Mouse (Mus musculus): ENCODE results near the gene Epb41. TPM values are rescaled to one million over a fixed set of nuclear protein-coding genes. Genes with fewer than 3 reads are reported as not detected.

Gene Epb41
- total RNA-seq, 2 experiments from 2014 or later = 755 to 895 TPM

- peak; percentile 60 for ATAC-seq (replicated peaks; ENCODE audit: low FRiP score, poor library complexity, severe bottlenecking)
Observed at GRCm38 (mm10) chr4:132076480-132077405, 1.6 kb upstream of the Epb41 start.

DNA sequence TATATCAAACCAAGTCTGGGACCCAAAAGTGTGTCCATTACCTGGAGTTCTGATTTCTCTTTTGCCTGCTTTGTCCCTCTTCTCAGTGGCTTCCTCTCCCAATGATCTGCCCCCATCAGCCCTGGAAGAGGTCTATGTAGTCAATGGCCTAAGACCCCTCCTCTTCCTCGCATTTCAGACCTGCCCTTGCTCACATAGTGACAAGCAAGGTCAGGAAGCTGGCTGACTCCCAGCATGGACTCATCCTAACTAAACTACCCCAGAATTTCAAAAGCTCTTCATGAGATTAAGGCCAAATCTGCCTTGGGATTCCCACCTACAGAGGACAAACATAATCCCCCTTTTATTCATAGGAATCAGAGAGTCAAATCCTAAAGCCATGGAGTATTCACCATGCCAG lies 675 bp upstream of the Epb41 start:
- ATAC-seq (replicated peaks; ENCODE audit: low FRiP score, poor library complexity, severe bottlenecking) = no peak

GRCm38 (mm10) chr4:132074077-132074932 lies 816 bp downstream of the Epb41 start, which contains the start of gene Gm10300:
Gene Gm10300 (plus strand): TSS chr4:132074697.
- ATAC-seq (replicated peaks; ENCODE audit: low FRiP score, poor library complexity, severe bottlenecking) = no peak

DNA sequence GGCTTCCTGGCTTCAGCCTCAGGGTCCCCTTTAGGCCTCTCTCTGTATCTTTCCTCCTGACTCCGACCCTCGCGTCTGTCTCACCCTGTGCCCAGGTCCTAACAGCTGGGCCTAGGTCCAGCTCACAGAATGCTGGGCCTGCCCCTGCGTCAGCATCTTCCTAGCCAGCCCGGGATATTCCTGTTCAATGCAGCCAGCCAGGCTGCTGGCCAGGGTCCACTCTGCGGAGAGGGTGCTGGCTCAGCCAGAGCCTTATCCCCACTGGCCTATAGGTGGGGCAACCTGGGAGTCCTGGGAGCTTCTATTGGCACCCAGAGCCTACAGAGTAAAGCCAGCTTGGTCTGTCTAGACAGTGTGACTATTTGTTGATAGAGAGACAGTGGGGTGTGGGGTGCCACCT lies 2.2 kb downstream of the Epb41 start:
- ATAC-seq (replicated peaks; ENCODE audit: low FRiP score, poor library complexity, severe bottlenecking) = no peak

DNA sequence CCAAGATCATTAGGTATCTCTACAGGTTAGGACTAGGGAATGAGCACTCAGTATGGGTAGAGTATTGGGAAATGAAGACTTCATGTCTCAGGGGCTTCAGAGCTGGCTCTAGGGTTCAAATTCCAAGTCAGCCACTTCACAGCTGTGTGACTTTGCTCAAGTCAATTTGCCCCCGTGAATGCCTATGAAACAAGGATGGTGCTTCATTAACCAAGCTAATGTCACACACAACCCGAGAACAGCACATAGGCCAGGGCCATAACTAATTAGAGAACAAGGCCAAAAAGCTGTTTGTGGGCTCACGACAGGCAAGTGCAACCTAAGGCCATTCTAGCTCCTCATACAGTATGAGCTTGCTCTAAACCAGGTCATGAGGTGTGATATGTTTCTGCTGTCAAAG lies 3.0 kb downstream of the Epb41 start:
- ATAC-seq (replicated peaks; ENCODE audit: low FRiP score, poor library complexity, severe bottlenecking) = no peak

- ATAC-seq (replicated peaks; ENCODE audit: low FRiP score, poor library complexity, severe bottlenecking) = no peak
Observed at GRCm38 (mm10) chr4:132071674-132072073, 3.4 kb downstream of the Epb41 start.

- ATAC-seq (replicated peaks; ENCODE audit: low FRiP score, poor library complexity, severe bottlenecking) = no peak
Observed at GRCm38 (mm10) chr4:132067938-132068235, 7.2 kb downstream of the Epb41 start.

DNA sequence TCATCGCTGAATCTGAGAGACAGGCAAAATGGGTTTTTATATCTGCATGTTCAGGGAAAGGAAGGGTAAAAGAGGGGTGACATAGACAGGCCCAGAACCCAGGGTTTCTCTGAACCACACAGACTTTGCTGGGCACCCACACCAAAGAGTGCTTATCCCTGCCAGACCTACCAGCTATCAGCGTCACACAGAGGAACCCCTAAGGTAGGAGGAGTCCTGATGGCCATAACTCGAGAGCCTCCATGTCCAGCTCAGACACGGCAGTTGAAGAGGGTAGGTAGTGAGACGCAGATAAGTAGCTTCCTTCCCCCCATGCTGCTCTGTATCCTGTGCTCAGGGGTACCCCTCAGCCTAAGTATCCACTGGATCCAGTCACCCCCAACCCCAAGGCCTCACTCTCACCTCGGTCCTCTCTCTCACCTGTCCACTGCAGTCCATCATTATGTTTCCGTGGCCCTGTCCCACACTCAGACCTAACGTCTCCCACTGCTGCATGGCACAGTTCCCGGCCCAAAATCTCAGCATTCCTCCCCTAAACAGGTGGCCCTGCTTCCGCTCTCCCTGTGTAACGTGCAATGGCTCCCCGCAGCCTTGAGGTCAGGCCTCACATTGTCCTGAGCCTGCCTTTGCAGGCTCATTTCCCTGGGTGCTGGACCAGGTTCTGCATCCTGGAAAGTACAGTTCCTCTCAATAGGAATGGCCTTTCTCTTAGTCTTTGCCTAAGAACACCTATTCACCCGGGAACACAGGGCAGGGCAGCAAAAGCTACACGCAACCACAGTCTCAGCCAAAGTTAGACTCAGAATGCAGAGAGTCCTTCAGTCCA lies 7.8 kb downstream of the Epb41 start:
- ATAC-seq (replicated peaks; ENCODE audit: low FRiP score, poor library complexity, severe bottlenecking) = peak; percentile 65

DNA sequence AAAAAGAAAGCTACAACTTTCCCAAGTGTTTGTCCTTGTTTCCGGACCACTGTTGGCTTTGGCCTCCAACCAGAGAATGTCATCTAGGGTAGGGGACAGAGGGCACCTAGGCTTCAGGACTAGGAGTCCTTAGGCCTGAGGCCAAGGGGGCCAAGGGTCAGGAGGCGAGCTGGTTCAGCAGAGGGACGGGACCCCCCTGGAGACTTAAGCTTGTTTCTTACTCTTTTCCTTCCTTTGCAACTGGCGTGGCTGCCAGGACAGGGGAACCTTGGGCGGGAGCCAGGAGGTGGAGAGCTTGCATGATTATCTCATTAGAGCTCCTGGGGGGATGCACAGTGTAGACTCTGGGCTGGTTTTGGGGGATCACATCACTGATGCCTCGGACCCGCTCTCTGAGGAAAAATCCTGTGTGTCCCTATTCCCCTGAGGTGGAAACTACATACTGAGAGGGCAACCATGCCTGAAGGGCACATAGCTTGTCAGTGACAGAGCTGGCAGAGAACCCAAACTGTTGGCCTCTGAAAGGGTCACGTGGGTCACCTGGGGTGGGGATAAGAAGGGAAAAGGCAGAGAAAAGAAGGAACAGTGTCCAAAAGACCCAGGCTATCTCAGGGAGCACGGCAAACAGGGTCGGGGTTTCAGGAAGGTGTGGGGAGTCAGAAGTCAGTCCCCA lies 8.9 kb downstream of the Epb41 start:
- peak; percentile 50 for ATAC-seq (replicated peaks; ENCODE audit: low FRiP score, poor library complexity, severe bottlenecking)

DNA sequence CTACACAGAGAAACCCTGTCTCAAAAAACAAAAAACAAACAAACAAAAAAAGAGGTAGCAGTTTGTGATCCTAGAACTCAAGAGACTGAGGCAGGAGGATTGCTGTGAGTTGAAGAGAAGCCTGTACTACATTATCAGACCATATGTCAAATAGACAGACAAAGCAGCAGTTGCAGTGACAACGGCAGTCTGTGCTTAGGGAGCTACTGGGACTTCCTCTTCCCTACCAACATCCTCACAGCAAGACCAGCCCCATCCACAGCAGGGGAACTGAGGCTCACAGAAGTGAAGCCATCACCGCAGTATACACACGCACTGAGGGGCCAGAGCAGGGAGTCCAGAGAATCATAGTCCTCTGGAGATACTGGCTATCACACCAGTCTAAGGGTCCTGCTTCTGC lies 9.5 kb downstream of the Epb41 start:
- ATAC-seq (replicated peaks; ENCODE audit: low FRiP score, poor library complexity, severe bottlenecking) = no peak

- ATAC-seq (replicated peaks; ENCODE audit: low FRiP score, poor library complexity, severe bottlenecking) = no peak
Observed at GRCm38 (mm10) chr4:132064550-132064949, 10.6 kb downstream of the Epb41 start.

GRCm38 (mm10) chr4:132062934-132063884 lies 11.9 kb downstream of the Epb41 start:
- ATAC-seq (replicated peaks; ENCODE audit: low FRiP score, poor library complexity, severe bottlenecking) = no peak

GRCm38 (mm10) chr4:132062289-132062688 lies 12.8 kb downstream of the Epb41 start:
- ATAC-seq (replicated peaks; ENCODE audit: low FRiP score, poor library complexity, severe bottlenecking) = no peak

- peak; percentile 94 for ATAC-seq (replicated peaks; ENCODE audit: low FRiP score, poor library complexity, severe bottlenecking)
Observed at GRCm38 (mm10) chr4:132060040-132060832, 14.9 kb downstream of the Epb41 start.

GRCm38 (mm10) chr4:132059541-132059940 lies 15.6 kb downstream of the Epb41 start:
- no peak for ATAC-seq (replicated peaks; ENCODE audit: low FRiP score, poor library complexity, severe bottlenecking)

GRCm38 (mm10) chr4:132057311-132057710 lies 17.8 kb downstream of the Epb41 start:
- ATAC-seq (replicated peaks; ENCODE audit: low FRiP score, poor library complexity, severe bottlenecking) = no peak

Data from erythroid progenitor cell, adult 5-6 weeks (primary cell).